Mouse (Mus musculus) induced T-regulatory cell, adult 2 months (primary cell): Measurements from ENCODE around the gene Rnf167.

Experiments used
- DNase-seq: peaks from one replicate; pipeline ENCODE4 v3.0.0-alpha.2; 2012; ENCODE audit warnings: low read depth

Gene Rnf167

DNA sequence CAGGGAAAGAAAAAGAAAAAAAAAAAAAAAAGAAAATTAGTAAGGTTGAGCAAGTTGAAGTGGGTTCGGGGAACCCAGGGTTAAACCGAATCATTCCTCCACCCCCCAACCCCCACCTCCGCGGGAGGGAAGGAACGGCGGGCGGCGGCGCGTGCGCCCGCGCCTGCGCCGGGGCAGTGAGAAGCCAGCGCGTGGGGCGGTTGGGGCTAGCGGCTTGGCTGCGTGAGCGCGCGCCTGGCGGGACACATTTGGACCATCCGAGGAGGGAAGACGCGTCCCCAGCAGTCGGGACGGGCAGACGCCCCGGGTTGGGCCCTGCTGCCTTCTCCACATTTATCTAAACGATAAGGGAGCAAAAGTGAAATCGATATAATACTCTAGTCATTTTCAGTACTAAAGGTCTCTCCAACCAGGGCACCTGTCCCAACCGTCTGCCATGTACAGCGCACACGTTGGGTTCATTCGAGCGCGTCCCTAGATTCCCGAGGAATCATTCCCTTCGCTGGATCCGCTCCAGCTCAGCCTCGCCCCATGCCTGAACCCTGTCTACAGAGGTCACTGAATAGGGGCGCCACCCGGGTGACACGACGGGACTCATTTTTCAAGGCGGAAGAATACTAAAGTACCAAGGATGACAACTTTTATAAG, 8.0 kb downstream of the Rnf167 start:
- peak; percentile 91 for DNase-seq

- DNase-seq: peak; percentile 85
Observed at GRCm38 (mm10) chr11:70655571-70656455, 8.8 kb downstream of the Rnf167 start.

- no peak for DNase-seq
Observed at GRCm38 (mm10) chr11:70656456-70656927, 9.5 kb downstream of the Rnf167 start.

DNA sequence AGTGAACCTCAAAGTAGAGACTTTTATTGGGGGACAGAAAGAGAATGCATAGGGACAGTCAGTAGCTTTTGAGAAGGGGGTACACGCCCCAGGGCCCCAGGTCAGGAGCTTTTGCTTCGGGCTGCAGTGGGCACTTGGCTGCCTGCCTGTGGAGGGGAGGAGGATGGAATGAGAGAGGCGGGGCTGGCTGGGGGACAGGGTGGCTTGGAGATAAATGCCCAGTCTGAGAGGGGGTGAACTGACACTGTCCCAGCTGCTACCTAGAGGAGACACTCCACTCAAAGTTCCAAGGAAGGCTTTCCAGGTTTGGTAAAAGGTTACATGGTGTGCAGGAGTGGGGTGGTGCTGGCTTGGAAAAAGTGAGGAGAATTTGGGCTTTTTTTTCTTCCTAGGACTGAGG, 9.9 kb downstream of the Rnf167 start, which contains the start of gene Eno3:
Gene Eno3, plus strand, starts transcription at position 239 of the 400 bp plus-strand sequence.
- DNase-seq: no peak

DNA sequence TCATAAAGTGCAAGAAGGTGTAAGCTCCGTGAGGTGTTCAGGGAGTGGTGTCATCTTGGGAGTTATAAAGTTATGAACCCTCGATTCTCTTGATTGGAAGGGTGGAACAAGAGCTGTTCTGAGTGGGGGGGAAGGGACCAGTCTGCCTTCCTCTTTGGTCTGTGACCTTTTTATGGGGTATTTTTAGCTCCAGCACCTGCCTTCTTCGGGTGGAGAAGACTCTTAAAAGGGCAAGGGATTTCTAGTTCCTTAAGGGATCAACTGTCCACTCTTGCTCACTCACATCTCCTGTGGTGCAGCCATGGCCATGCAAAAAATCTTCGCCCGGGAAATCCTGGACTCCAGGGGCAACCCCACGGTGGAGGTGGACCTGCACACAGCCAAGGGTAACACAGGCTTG, 10.5 kb downstream of the Rnf167 start:
- DNase-seq: peak; percentile 30

GRCm38 (mm10) chr11:70657991-70658390, 11.0 kb downstream of the Rnf167 start:
- no peak for DNase-seq

GRCm38 (mm10) chr11:70658521-70658920, 11.5 kb downstream of the Rnf167 start:
- no peak for DNase-seq

DNA sequence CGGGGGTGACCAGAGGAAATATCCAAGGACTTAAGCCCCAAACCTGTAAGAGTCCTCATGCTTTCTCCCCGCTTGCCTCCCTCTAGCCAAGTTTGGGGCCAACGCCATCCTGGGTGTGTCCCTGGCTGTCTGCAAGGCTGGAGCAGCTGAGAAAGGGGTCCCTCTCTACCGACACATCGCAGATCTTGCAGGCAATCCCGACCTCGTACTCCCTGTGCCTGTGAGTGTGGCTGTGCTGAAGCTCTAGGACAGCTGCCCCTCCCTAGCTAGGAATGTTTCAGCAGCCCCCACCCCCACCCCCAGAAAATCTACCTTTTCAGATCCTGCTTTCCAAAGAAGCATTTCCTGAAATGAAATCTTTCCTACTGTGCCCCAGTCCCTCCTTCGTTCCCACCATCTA, 11.9 kb downstream of the Rnf167 start:
- DNase-seq: no peak

DNA sequence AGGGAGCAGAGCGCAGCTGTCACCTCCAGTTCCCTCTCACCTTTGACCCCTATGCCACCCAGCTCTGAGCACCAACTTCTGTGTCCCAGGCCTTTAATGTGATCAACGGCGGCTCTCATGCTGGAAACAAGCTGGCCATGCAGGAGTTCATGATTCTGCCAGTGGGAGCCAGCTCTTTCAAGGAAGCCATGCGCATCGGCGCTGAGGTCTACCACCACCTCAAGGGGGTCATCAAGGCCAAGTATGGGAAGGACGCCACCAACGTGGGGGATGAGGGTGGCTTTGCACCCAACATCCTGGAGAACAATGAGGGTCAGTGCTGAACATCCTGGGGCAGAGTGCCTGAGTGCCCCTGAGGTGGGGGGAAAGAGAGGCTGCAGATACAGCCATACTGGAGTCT, 13.5 kb downstream of the Rnf167 start:
- DNase-seq: no peak

DNA sequence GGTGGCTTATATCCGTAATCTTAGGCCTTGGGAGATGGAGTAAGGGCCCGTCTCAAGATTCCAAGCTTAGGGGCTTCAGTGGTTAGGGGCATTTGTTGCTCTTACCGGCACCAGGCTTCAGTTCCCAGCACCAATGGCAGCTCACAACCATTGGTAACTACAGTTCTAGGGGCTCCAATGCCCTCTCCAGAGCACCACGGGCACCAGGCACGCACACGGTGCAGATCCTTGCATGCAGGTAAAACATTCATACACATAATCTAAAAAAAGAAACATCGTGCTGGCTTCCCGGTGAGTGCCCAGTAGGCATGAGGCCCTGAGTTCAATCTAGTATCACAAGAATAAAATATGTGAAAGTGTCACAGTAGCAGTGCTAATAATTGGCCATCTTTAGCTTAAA, 16.1 kb downstream of the Rnf167 start:
- DNase-seq: no peak

- DNase-seq: no peak
Observed at GRCm38 (mm10) chr11:70663957-70664356, 16.9 kb downstream of the Rnf167 start.

GRCm38 (mm10) chr11:70664741-70665140, 17.7 kb downstream of the Rnf167 start:
- peak; percentile 30 for DNase-seq

GRCm38 (mm10) chr11:70666687-70667086, 19.7 kb downstream of the Rnf167 start:
- DNase-seq: no peak

- DNase-seq: peak; percentile 21
Observed at GRCm38 (mm10) chr11:70667271-70668150, 20.5 kb downstream of the Rnf167 start.

DNA sequence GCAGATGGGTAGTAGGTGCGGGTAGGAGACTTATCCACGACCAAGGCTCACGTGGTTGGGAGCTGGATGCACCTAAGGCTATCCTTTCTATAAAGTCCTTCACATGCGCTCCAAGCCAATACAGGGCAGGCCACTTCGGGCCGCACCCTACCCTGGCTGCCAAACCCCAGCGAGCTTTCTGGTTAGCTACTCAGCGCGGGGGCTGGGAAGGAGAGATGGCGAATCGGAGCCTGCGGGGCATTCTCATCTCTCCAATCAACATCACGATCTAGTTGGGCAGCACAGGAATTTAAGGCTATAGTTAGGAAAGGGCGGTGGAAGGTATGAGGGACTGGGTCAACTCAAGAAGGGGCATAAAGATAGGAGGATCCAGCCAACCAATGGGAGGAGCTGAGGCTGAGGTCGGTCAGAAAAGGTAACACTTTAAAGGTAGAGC, 21.3 kb downstream of the Rnf167 start:
- no peak for DNase-seq

DNA sequence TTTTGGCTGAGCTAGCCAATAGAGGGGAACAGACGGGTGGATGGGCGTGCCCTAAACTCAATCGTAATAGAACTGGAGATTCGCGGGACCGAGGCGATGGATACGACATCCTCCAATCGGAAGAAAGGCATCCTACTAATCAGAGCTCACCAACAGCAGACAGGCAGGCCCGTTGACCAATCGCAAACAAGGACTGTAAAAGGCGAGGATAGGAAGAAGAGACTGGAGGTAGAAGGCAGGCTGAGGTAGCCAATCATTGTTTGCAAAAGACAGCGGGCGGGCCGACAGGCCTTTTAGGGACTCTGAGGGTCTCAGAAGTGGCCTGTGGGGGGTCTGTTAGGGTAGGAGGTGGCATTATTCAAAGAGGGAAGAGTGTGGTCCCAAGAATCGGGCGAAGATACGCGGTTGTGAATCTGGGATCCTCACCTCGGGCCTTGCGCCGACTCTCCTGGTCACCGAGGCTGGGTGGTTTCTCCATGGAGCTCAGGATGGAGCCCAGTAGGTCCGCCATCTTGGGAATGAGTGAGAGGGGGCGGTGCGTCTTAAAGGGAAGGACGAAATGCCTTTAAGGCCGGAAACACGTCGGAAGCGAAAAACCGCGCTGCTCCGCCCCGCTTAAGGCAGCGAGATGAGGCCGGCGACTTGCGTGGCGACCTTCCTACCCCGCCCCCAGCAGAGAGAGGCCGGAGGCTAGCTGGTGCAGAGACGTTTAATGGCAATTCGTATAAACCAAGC, 21.9 kb downstream of the Rnf167 start, which contains the start of gene Spag7:
Gene Spag7, minus strand, starts transcription at position 646 of the 735 bp plus-strand sequence.
- peak; percentile 99 for DNase-seq

DNA sequence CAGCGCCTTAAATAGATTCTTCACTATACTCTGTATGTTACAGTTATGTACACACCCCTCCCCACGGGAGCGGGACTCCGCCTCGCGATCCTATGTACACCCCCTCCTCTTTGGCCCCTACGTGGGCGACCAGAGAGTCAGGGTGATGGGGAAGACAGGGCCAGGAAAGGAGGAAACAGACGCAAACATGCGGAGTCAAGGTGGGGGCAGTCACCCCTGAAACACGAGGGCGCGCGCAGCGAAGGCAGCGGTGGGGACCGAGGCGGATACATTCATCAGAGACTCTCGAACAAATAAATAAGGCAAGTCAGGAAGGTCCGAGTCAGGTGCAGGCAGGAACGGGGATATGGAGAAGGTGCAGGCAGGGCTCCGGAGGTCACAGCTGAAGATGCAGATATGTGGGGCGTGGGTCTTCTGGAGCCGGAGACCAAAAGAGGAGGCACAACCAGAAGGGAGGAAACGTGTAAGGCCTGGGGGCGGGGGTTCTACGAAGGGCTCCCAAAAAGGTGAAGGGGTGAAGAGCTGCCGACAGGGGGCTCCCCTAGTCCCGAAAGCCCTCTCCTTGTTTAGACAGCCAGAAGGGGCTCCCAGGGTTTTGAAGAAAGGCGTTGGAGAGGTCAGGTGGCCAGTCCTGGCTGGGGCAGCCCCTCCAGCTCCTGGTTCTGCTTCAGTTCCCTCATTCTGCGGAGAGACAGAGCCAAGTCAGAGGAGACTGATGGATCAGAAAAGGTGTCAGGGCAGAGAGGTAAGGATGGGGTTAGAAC, 22.7 kb downstream of the Rnf167 start:
- peak; percentile 94 for DNase-seq

- no peak for DNase-seq
Observed at GRCm38 (mm10) chr11:70670483-70670882, 23.4 kb downstream of the Rnf167 start.

GRCm38 (mm10) chr11:70671333-70672047, 24.5 kb downstream of the Rnf167 start:
- no peak for DNase-seq

GRCm38 (mm10) chr11:70674014-70674413, 27.0 kb downstream of the Rnf167 start:
- no peak for DNase-seq
